Mouse (Mus musculus): ENCODE data around the gene Gucd1.
"Not testable (repeated sequence)": the region's sequence is repeated elsewhere in the genome, so short reads cannot be mapped to it uniquely, and the experiment has no call there.

The Gucd1 gene

DNA sequence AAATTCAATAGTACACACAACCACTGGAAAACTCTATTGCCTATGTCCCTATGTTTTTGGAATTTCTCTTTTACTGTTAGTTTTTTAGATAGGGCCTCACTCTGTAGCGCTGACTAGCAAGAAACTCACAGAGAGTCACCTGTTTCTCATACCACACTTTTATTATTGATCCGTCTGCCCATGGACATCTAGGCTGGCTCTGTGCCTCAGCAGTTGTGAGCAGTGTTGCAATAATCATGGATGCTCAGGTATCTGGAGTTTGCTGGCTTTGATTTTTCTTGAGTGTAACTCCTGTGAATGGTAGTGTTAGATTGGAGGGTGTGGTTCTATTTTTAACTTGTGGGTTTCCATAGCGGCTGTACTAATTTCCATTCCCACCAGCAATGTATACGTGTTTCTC lies 162.4 kb downstream of the Gucd1 start:
- no peak for DNase-seq

DNA sequence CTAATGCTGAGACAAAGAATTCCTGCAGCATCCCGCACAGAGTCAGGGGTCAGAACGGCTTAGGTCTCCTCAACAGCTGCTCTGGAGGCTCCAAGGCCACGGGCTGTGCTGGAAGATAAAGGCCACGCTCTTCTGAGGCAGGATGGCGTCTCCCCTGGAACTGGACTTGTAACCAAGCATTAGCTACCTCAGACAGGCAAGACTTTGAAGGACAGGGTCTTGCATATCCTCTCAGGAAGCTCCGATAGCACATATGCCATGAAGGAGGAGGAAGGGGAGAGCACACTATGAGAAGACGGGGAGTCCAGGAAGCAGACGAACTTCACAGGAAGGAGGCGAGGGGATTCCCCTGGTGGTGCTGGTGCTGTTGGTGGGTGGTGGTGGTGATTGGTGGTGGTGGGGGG lies 163.9 kb downstream of the Gucd1 start:
- not testable (repeated sequence) for DNase-seq

DNA sequence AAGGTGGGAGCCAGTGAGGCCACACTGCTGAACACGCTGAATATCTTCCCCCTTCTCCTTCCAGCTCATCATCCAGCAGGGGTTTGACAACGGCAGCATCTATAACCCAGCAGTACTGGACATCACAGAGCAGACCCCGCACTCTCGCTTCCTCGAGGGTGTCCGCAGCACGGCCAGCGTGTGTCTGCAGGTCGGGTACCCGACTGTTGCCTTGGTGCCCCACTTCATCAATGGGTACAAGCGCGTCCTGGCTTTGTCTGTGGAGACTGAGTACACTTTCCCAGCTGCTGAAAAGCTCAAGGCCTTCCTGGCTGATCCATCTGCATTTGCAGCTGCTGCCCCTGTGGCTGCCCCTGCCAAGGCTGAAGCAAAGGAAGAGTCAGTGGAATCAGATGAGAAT lies 165.2 kb downstream of the Gucd1 start:
- no peak for DNase-seq

DNA sequence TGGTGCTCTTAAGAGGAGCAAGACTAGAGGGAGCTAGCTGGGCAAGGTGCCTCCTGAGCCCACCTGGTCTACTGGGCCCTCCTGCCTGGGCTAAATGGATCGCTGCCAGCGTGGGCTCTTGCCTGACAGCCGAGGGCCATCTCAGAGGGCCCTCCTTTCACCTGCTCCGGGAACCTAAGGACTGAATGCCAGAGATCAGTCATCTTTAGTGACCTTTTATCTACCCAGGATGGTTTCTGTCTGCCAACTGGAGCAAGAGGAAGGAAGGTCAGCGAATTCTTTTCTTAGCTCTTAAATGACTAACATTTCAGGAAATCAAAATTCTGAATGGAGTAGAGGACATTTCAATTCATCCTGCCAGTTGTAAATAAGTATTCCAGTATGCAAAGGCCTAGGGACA lies 167.2 kb downstream of the Gucd1 start:
- DNase-seq = no peak

DNA sequence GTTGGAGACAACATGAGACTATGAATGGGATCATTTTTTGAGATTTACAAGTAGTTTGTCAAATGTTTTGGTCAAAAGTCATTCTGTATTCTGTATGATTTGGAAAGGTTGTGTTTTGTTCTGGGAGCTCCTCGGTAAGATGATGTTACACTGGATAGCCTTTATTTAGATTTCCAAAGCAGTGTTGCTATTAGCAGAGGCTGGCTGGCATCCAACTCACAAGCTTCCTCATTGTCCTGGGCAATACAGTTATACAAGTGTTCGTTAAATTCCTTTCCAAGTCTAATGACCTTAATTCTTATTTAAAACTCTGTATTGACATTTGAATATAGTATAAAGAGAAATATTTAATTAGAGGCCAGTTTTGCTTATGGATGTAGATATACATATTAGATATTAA lies 172.5 kb downstream of the Gucd1 start:
- DNase-seq = peak; percentile 57

DNA sequence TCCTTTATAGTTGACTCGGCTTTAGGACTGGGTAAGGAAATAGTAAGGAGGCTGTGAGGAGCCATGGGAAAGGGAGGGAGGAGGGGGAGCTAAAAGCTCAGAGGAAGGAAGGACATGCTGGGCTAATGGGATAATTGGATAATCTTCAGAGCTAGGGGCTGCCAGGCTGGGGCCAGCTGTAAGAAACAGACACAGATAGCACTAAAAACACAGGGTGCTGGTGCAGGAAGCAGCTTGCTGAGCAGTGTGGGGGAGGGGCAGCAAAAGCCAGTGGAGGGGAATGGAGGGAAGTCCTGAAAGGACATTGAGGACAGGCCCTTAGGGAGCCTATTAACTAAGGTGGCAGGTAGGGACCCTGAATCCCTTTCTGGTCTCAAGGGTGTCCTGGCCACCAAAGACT lies 173.2 kb downstream of the Gucd1 start:
- not testable (repeated sequence) for DNase-seq

DNA sequence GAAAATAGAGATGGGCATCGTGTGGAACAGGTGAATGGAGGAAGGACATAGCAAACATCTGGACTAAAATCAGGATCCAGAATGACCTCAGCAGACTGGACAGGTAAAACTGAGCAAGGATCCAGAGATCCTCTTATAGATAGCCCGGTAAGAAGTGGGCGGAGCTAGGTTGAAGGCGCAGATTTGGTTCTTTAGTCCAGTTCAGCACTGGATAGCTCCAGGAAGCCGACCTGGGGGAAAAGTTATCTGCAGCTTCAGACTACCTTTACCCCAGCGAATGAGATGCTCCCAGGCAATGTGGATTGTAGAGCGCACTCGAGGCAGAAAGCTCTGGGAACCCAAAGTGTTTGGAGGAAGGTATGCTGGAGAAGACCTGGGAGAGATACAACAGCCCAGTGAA lies 175.8 kb downstream of the Gucd1 start:
- no peak for DNase-seq

DNA sequence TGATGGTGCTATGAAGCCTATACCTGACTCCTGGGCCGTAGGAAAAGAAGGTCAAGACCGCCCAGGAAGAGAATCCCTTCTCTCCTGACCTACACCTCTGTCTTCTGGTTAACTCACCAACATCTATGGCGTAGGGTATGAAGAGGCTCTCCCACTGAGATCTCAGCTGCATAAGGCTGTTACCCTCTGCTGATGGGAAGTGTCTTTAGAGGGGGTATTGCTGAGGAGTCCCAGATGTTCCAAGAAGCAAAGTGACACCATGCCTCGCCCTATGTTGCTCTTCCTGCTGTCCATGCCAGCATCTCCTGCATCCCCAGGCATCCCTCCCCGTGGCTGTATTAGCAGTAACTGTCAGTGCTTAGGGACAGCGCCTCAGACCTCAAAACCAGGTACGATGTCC lies 178.4 kb downstream of the Gucd1 start:
- DNase-seq = no peak

DNA sequence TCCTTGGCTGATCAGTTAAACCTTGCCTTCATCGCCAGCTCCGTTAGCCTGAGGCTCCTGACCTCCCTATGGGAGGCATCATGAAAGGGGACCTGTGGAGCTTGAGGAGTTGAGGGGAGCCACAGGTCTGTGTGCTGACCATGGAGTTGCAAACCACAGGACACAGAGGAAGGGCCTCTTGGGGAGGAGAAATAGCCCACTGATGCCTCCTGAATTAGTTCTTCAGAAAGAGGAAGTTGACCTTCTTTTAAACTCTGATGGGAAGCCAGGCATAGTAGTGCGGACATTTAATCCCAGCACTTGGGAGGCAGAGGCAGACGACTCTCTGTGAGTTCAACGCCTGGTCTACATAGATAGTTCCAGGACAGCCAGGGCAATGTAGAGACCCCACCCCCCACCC lies 178.9 kb downstream of the Gucd1 start:
- no peak for DNase-seq

DNA sequence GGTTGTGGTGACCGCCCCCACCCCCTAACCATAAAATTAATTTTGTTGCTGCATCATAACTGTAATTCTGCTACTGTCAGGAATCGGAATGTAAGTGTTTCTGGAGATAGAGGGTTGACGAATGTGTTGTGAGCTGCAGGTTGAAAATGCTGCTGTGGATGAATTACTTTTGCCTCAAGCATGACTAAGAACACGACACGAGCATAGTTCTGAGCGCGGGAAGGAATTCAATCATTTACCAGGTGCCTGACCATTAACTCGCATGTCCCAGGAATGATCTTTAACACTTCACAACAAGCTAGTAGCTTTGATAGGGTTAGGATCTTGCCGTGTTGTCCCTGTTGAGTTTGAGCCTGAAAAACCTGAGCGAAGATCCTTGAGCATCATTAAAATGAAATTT lies 180.5 kb downstream of the Gucd1 start:
- no peak for DNase-seq

DNA sequence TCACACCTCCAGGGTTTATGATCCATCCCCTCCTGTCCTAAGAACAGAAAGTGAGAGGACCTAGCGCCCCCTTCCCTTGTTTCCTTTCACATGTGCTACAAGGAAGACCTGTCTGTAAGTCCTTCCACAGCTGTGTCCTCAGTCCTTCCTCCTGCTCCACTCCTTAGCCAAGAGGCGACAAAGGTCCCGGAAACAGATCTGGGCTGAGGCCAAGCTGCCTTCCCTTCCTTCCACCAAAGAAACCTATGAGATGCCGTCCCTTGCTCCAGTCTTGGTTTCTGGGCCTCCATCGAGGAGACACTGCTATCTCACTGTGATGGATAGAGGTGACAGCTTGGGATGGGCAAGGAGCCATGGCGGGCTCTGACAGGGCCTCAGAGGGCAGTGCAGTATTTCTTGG lies 182.7 kb downstream of the Gucd1 start:
- no peak for DNase-seq

DNA sequence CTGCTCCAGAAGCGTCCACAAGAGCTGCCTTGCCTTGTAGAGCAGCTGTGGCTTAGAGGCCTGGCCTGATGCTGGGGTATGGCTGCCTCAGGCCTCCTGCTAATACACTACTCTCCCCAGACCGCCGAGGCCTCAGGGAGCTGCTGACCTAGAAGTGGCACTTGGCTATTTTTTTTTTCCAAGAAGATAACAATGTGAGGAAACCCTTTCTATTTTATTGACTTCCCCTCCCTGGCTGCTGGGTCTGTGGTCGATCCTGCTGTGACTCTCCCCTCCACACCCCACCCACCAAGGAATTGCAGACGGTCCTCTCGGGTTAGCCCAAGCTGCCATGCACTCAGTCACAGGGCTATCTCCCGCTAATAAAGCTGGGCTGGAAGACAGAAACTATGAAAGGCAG lies 183.6 kb downstream of the Gucd1 start:
- DNase-seq = no peak

DNA sequence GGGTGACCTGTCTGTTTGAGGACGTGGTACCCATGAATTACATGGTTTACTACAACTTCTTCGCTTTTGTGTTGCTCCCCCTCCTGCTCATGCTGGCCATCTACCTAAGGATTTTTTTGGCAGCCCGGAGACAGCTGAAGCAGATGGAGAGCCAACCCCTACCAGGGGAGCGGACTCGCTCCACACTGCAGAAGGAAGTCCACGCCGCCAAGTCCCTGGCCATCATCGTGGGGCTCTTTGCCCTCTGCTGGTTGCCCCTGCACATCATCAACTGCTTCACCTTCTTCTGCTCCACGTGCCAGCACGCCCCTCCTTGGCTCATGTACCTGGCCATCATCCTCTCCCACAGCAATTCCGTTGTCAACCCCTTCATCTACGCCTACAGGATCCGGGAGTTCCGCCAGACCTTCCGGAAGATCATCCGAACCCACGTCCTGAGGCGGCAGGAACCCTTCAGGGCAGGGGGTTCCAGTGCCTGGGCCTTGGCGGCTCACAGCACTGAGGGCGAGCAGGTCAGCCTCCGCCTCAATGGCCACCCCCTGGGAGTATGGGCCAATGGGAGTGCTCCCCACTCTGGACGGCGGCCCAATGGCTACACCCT lies 184.5 kb downstream of the Gucd1 start:
- DNase-seq = no peak

DNA sequence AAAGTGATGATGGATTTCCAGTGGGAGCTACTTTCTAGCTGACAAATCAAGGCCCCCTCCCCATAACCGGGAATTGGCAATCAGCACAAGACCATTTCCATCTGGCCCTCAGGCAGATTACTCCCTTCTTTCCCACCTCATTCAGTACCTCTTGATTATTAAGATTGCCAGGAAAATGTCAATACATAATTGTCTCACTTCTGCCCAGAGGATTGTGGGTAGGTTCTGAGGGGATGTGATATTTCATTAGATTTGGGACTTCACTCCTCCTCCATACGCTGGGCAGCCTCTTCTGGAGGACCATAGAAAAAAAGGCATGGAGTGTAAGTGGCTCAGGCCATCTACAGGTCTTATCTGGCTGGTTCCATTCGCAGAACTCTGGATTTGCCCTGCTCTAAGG lies 185.5 kb downstream of the Gucd1 start:
- DNase-seq = no peak

DNA sequence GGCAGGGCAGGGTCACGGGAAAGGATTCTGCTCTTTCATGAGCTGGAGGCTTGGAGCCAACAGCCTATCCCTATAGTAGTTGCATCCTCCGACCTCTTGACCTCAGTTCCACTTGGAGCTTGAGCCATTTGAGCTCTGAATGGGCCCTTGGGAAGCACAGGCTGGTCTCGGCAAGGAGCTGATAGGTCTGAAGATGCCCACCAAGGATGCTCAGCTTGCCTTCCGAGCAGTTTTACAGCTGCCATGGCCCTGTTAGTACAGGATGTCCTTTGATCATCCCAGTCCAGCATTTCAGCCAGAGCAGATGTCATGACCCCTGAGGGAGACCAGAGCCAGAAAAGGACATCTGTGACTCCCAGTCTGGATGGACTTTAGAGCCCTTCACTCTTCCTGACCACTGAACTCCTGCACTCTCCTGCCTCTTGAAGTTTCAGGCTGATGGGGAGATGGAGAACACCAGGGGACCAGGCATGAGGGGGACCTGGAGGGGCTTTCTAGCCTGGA lies 189.5 kb downstream of the Gucd1 start:
- no peak for DNase-seq

DNA sequence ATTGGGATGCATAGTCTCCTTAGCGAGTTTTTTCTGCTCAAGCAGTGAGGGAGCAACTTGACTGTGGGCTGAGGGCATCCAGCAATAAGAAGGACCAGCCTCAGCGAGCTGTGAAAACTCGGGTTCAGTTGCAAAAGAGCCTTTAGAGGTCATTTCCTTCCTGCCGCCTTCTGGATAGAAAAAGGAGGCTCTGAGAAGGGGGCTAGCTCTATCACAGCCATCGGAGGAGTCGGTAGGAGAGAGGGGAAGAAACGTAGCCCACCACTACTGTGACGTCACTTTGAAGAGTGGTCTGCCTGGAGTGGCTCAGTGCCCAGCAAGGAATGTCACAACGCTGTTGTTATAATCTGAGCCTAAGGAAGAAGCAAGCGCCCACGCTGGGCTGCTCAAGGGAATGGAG lies 190.7 kb downstream of the Gucd1 start:
- no peak for DNase-seq

DNA sequence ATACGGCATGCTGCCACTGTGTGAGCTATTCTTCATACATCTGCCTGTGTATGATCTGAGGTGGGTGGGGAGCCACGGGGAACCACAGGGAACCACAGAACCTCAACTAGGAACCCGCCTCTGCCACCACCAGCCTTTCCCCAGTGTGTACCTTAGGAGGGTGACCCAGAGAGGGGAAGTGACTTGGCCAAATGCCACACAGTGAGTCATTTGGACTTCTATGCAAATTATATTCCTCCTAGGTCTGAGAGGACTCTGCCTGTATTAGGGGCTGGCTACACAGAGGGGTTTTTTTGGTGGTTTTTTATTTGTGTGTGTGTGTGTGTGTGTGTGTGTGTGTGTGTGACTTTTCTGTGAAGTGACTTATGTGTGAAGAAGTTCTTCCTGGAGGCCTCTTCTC lies 191.2 kb downstream of the Gucd1 start:
- peak; percentile 85 for DNase-seq

DNA sequence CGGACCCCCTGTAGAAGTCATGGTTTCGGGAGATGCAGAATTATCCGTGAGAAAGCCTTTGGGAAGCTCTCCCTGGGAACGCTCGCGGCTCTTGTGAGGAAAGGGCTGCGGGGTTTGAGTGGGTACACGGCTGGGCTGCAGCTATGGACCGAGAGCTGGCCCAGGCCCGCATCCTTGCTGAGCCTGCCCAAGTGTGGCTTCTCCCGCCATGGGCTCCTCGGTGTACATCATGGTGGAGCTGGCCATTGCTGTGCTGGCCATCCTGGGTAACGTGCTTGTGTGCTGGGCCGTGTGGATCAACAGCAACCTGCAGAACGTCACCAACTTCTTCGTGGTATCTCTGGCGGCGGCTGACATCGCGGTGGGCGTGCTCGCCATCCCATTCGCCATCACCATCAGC lies 192.0 kb downstream of the Gucd1 start:
- no peak for DNase-seq

DNA sequence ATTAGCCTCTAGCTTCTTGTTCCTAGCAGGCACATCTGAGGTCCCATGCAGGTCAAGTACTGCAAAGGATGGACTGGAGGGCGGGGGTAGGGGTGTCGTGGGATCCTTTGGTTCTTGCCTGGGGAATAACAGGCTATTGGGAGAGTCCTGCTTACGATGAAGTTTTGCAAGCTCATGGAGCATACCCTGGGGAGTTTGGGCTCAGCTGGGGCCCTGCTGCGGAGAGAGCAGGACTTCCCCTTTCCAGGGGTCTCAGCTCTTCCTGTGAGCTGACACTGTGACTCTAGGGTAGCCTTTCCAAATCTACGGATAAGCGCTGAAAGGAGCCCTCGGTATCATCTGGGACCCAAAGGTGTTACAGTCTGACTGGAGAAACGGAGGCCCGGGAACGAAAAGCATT lies 193.4 kb downstream of the Gucd1 start:
- DNase-seq = no peak

DNA sequence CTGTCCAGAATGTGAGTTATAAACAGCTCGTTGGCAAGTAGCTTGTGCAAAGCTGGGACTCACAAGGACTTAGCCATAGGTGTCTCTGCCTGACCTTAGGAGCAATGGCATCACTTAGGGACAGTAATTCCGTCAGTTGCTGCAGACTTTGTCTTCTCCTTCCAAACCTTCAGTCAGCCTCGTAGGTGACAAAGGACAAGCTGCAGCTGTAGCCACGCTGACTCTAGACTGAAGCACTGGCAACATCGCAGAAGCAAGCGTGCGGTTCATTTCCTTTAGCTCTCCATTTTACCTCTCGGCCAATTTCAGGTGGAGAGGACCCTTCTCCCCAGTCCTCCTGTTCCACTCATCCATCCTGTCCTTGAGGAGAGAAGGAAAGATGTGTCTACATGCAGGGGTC lies 193.8 kb downstream of the Gucd1 start:
- peak; percentile 60 for DNase-seq

DNA sequence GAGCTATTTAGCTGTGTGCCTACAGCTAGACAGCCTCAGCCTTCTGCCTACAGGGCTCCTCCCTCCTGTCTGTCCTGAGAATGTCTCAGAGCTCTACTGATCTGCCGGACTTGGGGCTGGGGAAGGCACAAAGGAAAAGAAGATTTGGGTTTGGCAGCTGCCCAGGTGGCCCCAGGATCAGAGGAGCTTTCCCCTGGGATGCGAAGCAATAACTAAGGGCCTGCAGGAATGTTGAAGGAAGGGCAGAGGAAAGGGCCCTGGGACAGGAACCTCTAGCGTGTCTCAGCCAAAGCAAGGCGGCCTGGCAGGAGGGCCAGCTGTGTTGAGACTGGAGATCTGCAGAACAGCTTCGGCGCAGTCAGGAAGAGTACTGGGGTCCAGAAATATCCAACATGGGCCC lies 194.8 kb downstream of the Gucd1 start:
- DNase-seq = no peak

DNA sequence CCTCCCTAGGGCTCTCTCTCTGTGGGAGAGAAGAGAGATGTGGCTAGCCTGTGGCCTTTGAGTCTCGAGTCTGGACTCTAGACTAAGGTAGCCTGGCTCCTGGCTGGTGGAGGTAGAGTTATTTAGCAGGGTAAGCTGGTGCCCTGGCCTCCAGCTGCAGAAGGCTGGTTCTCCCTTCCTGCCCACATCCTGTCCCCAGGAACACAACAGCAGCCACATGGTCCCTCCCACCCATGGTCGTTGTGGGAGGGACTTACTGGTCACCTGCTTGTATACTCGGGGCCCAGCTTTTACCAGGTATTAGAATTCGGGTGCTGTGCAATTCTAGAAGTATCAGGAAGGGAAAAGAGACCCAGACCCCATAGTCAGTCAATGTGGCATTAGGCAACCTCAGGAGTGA lies 197.5 kb downstream of the Gucd1 start:
- no peak for DNase-seq

DNA sequence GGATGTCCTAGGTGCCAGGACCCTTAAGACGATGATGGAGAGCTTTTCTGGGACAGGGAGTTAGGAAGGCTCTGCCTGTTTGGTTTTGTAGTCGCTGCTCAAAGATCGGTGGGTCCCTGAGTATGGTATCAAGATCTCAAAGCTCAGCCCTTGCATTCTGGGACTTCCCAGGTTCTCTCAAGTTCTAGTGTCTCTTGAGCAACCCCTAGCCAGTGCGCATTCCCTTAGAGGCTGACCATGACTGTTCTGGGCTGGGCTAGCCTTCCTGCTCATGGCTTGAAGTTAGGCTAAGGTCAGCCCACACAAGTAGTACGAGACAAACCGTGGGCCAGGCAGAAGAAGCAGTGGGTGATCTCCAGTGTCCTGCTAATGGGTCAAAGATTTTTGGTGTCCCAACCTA lies 199.6 kb downstream of the Gucd1 start:
- DNase-seq = no peak

DNA sequence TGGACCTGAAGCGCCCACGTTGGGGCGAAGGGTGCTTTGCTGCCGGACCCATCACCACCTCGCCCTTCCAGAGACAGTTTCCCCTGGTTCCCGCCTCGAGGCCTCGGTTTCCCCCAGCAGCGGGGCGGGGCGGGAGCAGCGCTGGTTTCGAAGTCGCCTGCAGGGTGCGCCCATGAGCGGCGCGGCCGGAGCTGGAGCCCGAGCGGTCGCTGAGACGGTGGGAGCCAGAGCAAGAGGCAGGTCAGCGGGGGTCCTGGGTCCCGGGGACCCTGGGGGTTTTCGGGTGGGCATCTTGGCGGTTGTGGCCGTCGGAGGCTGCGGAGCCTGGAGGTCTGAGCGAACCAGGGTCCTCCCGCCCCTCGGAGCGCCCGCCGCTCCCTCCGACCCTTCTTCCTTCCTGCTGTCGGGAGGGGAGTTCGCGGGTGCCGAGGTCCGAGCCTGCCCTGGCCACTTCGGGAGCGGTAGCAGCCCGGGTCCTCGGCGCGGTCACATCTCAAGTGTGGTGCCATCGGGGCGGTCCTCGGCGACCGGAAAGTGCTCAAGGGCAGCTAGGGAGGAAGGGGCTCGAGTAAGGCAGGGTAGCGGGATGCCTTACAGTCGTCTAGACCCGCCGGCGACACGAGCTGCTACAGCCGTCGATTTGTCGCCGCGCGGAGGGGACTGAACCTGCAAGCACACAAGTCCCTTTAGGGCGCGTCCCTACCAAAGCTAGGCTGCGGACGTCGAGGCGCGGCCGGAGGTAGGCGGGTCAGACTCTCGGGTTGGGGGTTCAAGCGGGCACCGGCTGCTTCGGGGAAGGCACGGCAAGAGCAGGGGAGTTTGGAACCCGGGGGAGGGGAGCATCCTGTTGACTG lies 200.6 kb downstream of the Gucd1 start:
- peak; percentile 64 for DNase-seq

DNA sequence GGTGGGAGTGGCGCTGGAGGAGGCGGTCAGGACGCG lies 201.1 kb downstream of the Gucd1 start, which contains the start of gene Adora2a:
Gene Adora2a, plus strand, starts transcription at position 6 of the 36 bp plus-strand sequence.
- no peak for DNase-seq

All from lung, postnatal 36 days (tissue).